Mouse (Mus musculus) heart, adult 2 months (tissue): Measurements from ENCODE around the gene Cerk.

Experiments used
- CTCF ChIP-seq: fragments of 200-600 bp; IDR thresholded peaks from 2 replicates; pipeline ENCODE4 v1.8.1; 2022; ENCODE audit warnings: antibody characterized with exemption, mild to moderate bottlenecking, moderate library complexity
- EP300 ChIP-seq: fragments of 200-500 bp; IDR thresholded peaks from 2 replicates; pipeline ENCODE4 v1.6.1; 2011; ENCODE audit warnings: low read depth, low read length, control low read depth; ENCODE audit not compliant: insufficient read depth
- POLR2A ChIP-seq: fragments of 200-500 bp; IDR thresholded peaks from 2 replicates; pipeline ENCODE4 v1.6.1; 2011; ENCODE audit warnings: mild to moderate bottlenecking, low read depth, low read length, control low read depth; ENCODE audit not compliant: insufficient read depth

DNA sequence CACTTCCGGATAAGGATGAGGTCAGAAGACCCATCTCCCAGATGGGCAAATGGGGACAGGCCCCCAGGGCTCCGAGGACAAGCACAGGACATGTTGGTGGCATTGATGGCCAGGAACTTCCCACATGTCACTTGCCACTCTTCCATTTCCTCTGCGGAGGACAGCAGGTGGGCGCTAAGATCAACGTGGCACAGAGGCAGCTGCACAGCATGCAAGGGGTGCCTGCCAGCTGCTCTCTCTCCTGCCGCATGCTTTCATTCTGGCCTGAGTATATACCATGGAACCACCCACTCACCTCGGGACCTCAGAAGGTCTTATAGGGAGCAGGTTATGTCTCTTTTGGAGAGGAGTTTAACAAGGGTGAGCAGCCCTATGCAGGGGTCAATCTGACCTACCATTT lies 41.4 kb downstream of the Cerk start:
- TF ChIP-seq POLR2A (no peak), CTCF (no peak), EP300 (no peak)
